Mouse (Mus musculus) lung, postnatal 4 days (tissue): ENCODE measurements around the gene Fam102b.
A peak's percentile ranks its signal among the peaks of the same experiment; 100 is the strongest.

Source experiments
- DNase-seq, 2 experiments: peaks; one replicate each; pipeline ENCODE4 v3.0.0; 2021

Fam102b gene

GRCm38 (mm10) chr3:109027515-109027987 is at the start of gene Fam102b:
Gene Fam102b (minus strand): TSS chr3:109027607.
- peak; percentile 94 to 96 for DNase-seq

- DNase-seq: peak in 1 of 2 experiments; percentile 60
Observed at GRCm38 (mm10) chr3:109062989-109063388, 35.6 kb upstream of the Fam102b start.

- DNase-seq: no peak
Observed at GRCm38 (mm10) chr3:109062391-109062790, 35.0 kb upstream of the Fam102b start.

GRCm38 (mm10) chr3:109059903-109060302 is 32.5 kb upstream of the Fam102b start:
- DNase-seq: no peak

- no peak for DNase-seq
Observed at GRCm38 (mm10) chr3:109051946-109052331, 24.5 kb upstream of the Fam102b start.

- peak; percentile 25 to 32 for DNase-seq
Observed at GRCm38 (mm10) chr3:109051056-109051945, 23.9 kb upstream of the Fam102b start.

- DNase-seq: no peak
Observed at GRCm38 (mm10) chr3:109047707-109048283, 20.4 kb upstream of the Fam102b start.

GRCm38 (mm10) chr3:109046428-109046827 is 19.0 kb upstream of the Fam102b start:
- DNase-seq: no peak

- no peak for DNase-seq
Observed at GRCm38 (mm10) chr3:109043395-109043794, 16.0 kb upstream of the Fam102b start.

GRCm38 (mm10) chr3:109040908-109041307 is 13.5 kb upstream of the Fam102b start:
- DNase-seq: no peak

GRCm38 (mm10) chr3:109034411-109034810 is 7.0 kb upstream of the Fam102b start:
- no peak for DNase-seq

GRCm38 (mm10) chr3:109032306-109032705 is 4.9 kb upstream of the Fam102b start:
- no peak for DNase-seq

- no peak for DNase-seq
Observed at GRCm38 (mm10) chr3:109031626-109032025, 4.2 kb upstream of the Fam102b start.

- DNase-seq: peak; percentile 37 to 62
Observed at GRCm38 (mm10) chr3:109030817-109031216, 3.4 kb upstream of the Fam102b start.

- no peak for DNase-seq
Observed at GRCm38 (mm10) chr3:109029661-109030060, 2.3 kb upstream of the Fam102b start.

- peak; percentile 51 to 56 for DNase-seq
Observed at GRCm38 (mm10) chr3:109026991-109027470, 376 bp downstream of the Fam102b start.

GRCm38 (mm10) chr3:109026462-109026990 is 881 bp downstream of the Fam102b start:
- DNase-seq: peak; percentile 32

- DNase-seq: peak; percentile 54 to 81
Observed at GRCm38 (mm10) chr3:109025579-109025978, 1.8 kb downstream of the Fam102b start.

- no peak for DNase-seq
Observed at GRCm38 (mm10) chr3:109023066-109023465, 4.3 kb downstream of the Fam102b start.

- no peak for DNase-seq
Observed at GRCm38 (mm10) chr3:109021720-109022516, 5.5 kb downstream of the Fam102b start.

GRCm38 (mm10) chr3:109018336-109018735 is 9.1 kb downstream of the Fam102b start:
- no peak for DNase-seq

- no peak for DNase-seq
Observed at GRCm38 (mm10) chr3:109012595-109012994, 14.8 kb downstream of the Fam102b start.
